Mouse (Mus musculus) ES-E14 (cell line): ENCODE results near the gene Ppt1.
A peak's percentile ranks its signal among the peaks of the same experiment; 100 is the strongest.

Source experiments
- CHD2 ChIP-seq: IDR thresholded peaks from 2 replicates; pipeline ENCODE4 v1.6.1; 2014; ENCODE audit warnings: mild to moderate bottlenecking, low read depth, low read length, inconsistent platforms
- HCFC1 ChIP-seq: IDR thresholded peaks from 2 replicates; pipeline ENCODE4 v1.6.1; 2012; ENCODE audit warnings: low read length, inconsistent platforms, borderline replicate concordance; ENCODE audit not compliant: insufficient read depth

GRCm38 (mm10) chr4:122885768-122886578 lies 49.9 kb downstream of the Ppt1 start, which contains the start of gene Cap1:
- peak; percentile 73 for TF ChIP-seq CHD2
- peak; percentile 76 for TF ChIP-seq HCFC1
